Mouse (Mus musculus) heart, embryonic 12.5 days (tissue): Measurements from ENCODE around the gene Rbms1. TPM values are rescaled to one million over a fixed set of nuclear protein-coding genes. Genes with fewer than 3 reads are reported as not detected.
A peak's percentile ranks its signal among the peaks of the same experiment; 100 is the strongest.

ENCODE experiments used
- ATAC-seq: fragments of 200-750 bp; cut with Nextera tagmentation; 2 replicates; pipeline ENCODE4 v1.8.0; 2017; ENCODE audit warnings: moderate TSS enrichment, moderate library complexity; ENCODE audit not compliant: insufficient number of reproducible peaks, low FRiP score
- H3K27ac ChIP-seq: fragments of 300-500 bp; sonication (generic); 2 replicates; pipeline ENCODE4 v1.5.1; 2016; ENCODE audit warnings: mild to moderate bottlenecking, moderate library complexity; ENCODE audit not compliant: poor library complexity, severe bottlenecking
- H3K27me3 ChIP-seq: fragments of 300-500 bp; sonication (generic); replicated peaks from 2 replicates; pipeline ENCODE4 v1.6.1; 2016; ENCODE audit warnings: mild to moderate bottlenecking, moderate library complexity
- H3K36me3 ChIP-seq: fragments of 300-500 bp; sonication (generic); 2 replicates; pipeline ENCODE4 v1.6.1; 2016; ENCODE audit warnings: mild to moderate bottlenecking, moderate library complexity
- H3K4me1 ChIP-seq: fragments of 300-500 bp; sonication (generic); replicated peaks from 2 replicates; pipeline ENCODE4 v1.6.1; 2016; ENCODE audit warnings: mild to moderate bottlenecking
- H3K4me2 ChIP-seq: fragments of 300-500 bp; sonication (generic); 2 replicates; pipeline ENCODE4 v1.6.1; 2016; ENCODE audit warnings: mild to moderate bottlenecking, moderate library complexity
- H3K4me3 ChIP-seq: fragments of 300-500 bp; sonication (generic); 2 replicates; pipeline ENCODE4 v1.5.1; 2016; ENCODE audit warnings: mild to moderate bottlenecking
- H3K9ac ChIP-seq: fragments of 300-500 bp; sonication (generic); 2 replicates; pipeline ENCODE4 v1.6.1; 2016; ENCODE audit warnings: mild to moderate bottlenecking, moderate library complexity
- H3K9me3 ChIP-seq: fragments of 300-500 bp; sonication (generic); replicated peaks from 2 replicates; pipeline ENCODE4 v1.6.1; 2016; ENCODE audit warnings: mild to moderate bottlenecking, moderate library complexity
- WGBS: fragments of 180-500 bp; shearing (Covaris S2); methylation state at CpG from one replicate; pipeline ENCODE4 v1.1.7; 2016; 5-methylcytosine and 5-hydroxymethylcytosine counted together
- polyA plus RNA-seq: library from polyadenylated mRNA; unstranded; fragments of >200 nt; fragmentation: Nextera tagmentation; extraction: Ambion mirVana; gene quantifications from 2 replicates; pipeline ENCODE4 v1.2.1, GENCODE M21; 2016

Rbms1 gene
- polyA plus RNA-seq, 1 experiment from 2014 or later, result 107 TPM

DNA sequence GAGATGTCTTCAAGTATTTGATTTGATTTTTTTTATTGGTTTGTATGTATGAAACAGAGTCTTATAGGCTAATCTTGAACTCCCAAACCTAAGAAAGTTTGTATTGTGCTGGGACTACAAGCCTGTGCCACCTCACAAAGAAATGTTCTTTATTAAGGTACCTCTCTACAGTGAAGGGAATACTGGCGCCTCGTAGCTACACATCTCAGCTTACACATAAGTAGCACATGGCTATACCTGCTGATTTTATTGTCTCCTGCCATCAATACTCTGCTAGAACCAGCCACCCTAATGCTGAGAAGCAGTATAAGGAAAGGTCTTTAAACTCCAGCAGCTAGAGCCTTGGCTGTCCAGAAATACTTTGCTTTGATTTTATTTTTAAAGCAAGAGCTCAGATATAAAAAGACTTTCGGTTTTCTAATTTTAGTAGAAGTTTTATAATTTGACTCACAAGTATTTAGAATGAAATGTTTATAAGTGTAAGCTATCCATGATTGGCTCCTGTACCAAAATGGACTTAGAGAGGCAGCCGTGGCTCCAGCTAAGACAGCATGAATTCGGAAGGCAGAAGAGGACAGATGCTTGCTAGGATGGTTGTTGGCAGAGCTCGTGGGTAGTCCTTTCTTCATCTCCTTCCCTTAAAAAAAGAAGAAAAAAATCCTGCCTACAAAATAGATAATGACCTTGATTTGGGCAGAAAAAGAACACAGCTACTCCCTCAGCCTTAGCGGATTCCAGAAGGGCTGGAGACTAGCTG lies 48.3 kb downstream of the Rbms1 start:
- 62% methylated on average over 7 of the region's 7 CpGs for WGBS
- no peaks in the 10 kb centered on the region for H3K9me3 ChIP-seq
- ATAC-seq, result no peak
- H3K36me3 ChIP-seq, result no peaks in the 10 kb centered on the region
- H3K27me3 ChIP-seq, result no peaks in the 10 kb centered on the region
- H3K4me3 ChIP-seq, result no peak overlapping the region
- no peak overlapping the region for H3K4me2 ChIP-seq
- no peak overlapping the region for H3K9ac ChIP-seq
- no peak overlapping the region for H3K27ac ChIP-seq
- H3K4me1 ChIP-seq, result peaks cover 68% of the 10 kb centered on the region

GRCm38 (mm10) chr2:60913281-60913680 lies 49.7 kb downstream of the Rbms1 start:
- Histone ChIP-seq H3K4me2 (no peak overlapping the region), H3K9me3 (no peaks in the 10 kb centered on the region), H3K4me1 (peaks cover 57% of the 10 kb centered on the region), H3K27me3 (no peaks in the 10 kb centered on the region), H3K27ac (no peak overlapping the region), H3K4me3 (no peak overlapping the region), H3K36me3 (no peaks in the 10 kb centered on the region), H3K9ac (no peak overlapping the region)
- ATAC-seq, result no peak
- WGBS, result 55% methylated on average over 3 of the region's 3 CpGs

DNA sequence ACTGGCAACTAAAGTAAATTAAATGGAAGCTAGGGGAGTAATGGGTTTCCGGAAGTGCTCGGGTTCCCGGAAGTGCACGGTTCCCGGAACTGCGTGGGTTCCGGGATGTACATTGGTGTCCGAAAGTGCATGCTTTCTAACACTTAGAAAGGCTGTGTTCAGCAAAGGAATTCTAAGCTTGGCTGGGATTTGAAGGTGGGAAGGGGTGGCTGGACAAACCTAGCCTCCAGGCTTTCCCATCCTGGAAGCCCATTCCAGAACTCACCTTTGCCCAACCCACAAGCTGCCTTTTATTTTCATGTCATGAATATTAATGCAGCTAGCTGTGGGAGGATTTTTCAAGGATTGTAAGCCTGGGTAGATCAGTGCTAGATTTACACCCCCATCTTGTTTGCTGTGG lies 51.3 kb downstream of the Rbms1 start:
- H3K4me3 ChIP-seq, result no peak overlapping the region
- no peak for ATAC-seq
- 0 out of 2 replicates have a peak overlapping the region, but pooled peaks have one; percentile 16 for H3K9ac ChIP-seq
- H3K4me1 ChIP-seq, result peaks cover 66% of the 10 kb centered on the region
- H3K36me3 ChIP-seq, result no peaks in the 10 kb centered on the region
- H3K27ac ChIP-seq, result peak overlapping the region; percentile 70; the same call in 1 of the 2 replicates
- WGBS, result 74% methylated on average over 8 of the region's 8 CpGs
- no peaks in the 10 kb centered on the region for H3K9me3 ChIP-seq
- H3K27me3 ChIP-seq, result no peaks in the 10 kb centered on the region
- peak overlapping the region; percentile 43 for H3K4me2 ChIP-seq

- H3K36me3 ChIP-seq, result no peaks in the 10 kb centered on the region
- H3K4me3 ChIP-seq, result no peak overlapping the region
- no peaks in the 10 kb centered on the region for H3K9me3 ChIP-seq
- peak; percentile 79 for ATAC-seq
- H3K27me3 ChIP-seq, result no peaks in the 10 kb centered on the region
- 24% methylated on average over 6 of the region's 6 CpGs for WGBS
- peaks cover 60% of the 10 kb centered on the region for H3K4me1 ChIP-seq
- peak overlapping the region; percentile 70 for H3K27ac ChIP-seq
- H3K4me2 ChIP-seq, result peak overlapping the region; percentile 43
- H3K9ac ChIP-seq, result no peak overlapping the region
These were observed 52.2 kb downstream of the Rbms1 start for GRCm38 (mm10) chr2:60910820-60911219.

GRCm38 (mm10) chr2:60908551-60908950 lies 54.4 kb downstream of the Rbms1 start:
- H3K27me3 ChIP-seq, result no peaks in the 10 kb centered on the region
- ATAC-seq, result no peak
- H3K9ac ChIP-seq, result no peak overlapping the region
- no peaks in the 10 kb centered on the region for H3K9me3 ChIP-seq
- H3K4me3 ChIP-seq, result no peak overlapping the region
- WGBS, result 55% methylated on average over 4 of the region's 4 CpGs
- no peak overlapping the region for H3K27ac ChIP-seq
- H3K36me3 ChIP-seq, result no peaks in the 10 kb centered on the region
- no peak overlapping the region for H3K4me2 ChIP-seq
- peaks cover 59% of the 10 kb centered on the region for H3K4me1 ChIP-seq

DNA sequence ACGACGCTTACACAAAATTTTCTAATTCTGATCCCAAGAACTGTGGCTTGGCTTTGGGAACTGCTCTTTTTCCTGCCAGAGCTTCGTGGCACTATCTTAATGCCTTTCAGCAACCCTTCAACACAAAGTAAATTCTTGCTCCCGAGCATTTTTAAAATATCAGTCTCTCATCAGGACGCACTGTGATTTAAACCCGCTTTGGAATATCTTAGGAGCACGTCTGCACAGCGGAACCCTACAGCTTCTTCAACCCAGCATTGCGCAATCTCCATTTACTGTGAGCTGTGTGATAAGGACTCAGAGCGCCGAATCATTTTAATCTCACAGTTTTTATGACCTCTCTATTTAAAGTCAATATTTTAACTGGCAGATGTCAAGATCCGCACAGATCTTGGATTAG lies 54.9 kb downstream of the Rbms1 start:
- Histone ChIP-seq H3K4me3 (no peak overlapping the region), H3K27me3 (no peaks in the 10 kb centered on the region), H3K4me2 (peak overlapping the region; percentile 56), H3K27ac (no peak overlapping the region), H3K9ac (no peak overlapping the region), H3K9me3 (no peaks in the 10 kb centered on the region), H3K4me1 (peaks cover 57% of the 10 kb centered on the region), H3K36me3 (no peaks in the 10 kb centered on the region)
- no peak for ATAC-seq
- 22% methylated on average over 12 of the region's 12 CpGs for whole genome bisulfite sequencing

GRCm38 (mm10) chr2:60905283-60905682 lies 57.7 kb downstream of the Rbms1 start:
- ATAC-seq, result no peak
- no peak overlapping the region for H3K9ac ChIP-seq
- H3K27me3 ChIP-seq, result no peaks in the 10 kb centered on the region
- H3K9me3 ChIP-seq, result no peaks in the 10 kb centered on the region
- H3K4me1 ChIP-seq, result peaks cover 46% of the 10 kb centered on the region
- H3K27ac ChIP-seq, result no peak overlapping the region; the same call in 1 of the 2 replicates
- no peak overlapping the region for H3K4me2 ChIP-seq
- H3K36me3 ChIP-seq, result no peaks in the 10 kb centered on the region
- WGBS, result 14% methylated on average over 3 of the region's 3 CpGs
- H3K4me3 ChIP-seq, result no peak overlapping the region

- Histone ChIP-seq H3K4me1 (peaks cover 46% of the 10 kb centered on the region), H3K9ac (no peak overlapping the region), H3K9me3 (no peaks in the 10 kb centered on the region), H3K36me3 (no peaks in the 10 kb centered on the region), H3K4me2 (no peak overlapping the region), H3K4me3 (no peak overlapping the region), H3K27me3 (no peaks in the 10 kb centered on the region), H3K27ac (no peak overlapping the region)
- WGBS, result 75% methylated on average over 5 of the region's 5 CpGs
- no peak for ATAC-seq
These were observed 58.9 kb downstream of the Rbms1 start for GRCm38 (mm10) chr2:60904141-60904540.

- Histone ChIP-seq H3K36me3 (no peaks in the 10 kb centered on the region), H3K27me3 (no peaks in the 10 kb centered on the region), H3K4me2 (no peak overlapping the region), H3K9me3 (no peaks in the 10 kb centered on the region), H3K4me1 (peaks cover 44% of the 10 kb centered on the region), H3K27ac (no peak overlapping the region), H3K4me3 (no peak overlapping the region), H3K9ac (no peak overlapping the region)
- no peak for ATAC-seq
- whole genome bisulfite sequencing, result 87% methylated on average over 7 of the region's 7 CpGs
These were observed 59.5 kb downstream of the Rbms1 start for GRCm38 (mm10) chr2:60903535-60903934.

DNA sequence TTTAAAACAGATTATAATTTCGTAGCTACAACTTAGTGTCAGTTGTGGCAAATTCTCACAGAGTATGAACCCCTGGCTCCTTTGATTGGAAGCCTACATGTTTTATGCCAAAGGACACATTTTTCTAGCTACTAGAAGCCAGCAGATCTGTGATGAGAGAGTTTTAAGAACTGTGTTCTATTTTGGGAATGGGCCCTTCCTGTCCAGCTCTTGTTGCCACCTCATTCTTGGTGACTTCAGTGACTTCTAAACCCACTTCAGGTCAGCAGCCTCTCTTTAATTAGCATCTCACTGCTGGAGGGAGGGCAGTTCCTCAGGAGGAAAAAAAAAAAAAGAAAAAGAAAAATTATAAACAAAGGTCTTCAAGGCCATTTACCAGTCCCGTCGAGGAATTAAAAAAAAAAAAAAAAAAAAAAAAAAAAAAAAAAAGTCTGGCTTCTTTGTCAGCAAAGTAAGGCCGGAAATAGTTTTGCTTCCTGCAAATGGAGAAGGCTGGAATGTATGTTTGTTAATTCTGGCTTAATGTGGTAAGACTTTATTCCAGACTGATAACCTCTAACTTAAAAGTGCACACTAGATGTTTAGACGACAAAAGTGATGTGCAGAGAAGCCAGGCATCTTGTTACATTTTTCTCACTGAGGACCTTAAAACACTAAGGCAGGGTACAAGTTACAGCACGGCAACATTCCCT lies 60.4 kb downstream of the Rbms1 start:
- no peak overlapping the region for H3K4me3 ChIP-seq
- H3K4me1 ChIP-seq, result peaks cover 37% of the 10 kb centered on the region
- no peak overlapping the region for H3K4me2 ChIP-seq
- ATAC-seq, result no peak
- no peak overlapping the region for H3K9ac ChIP-seq
- WGBS, result 44% methylated on average over 6 of the region's 6 CpGs
- H3K27me3 ChIP-seq, result no peaks in the 10 kb centered on the region
- no peaks in the 10 kb centered on the region for H3K36me3 ChIP-seq
- no peak overlapping the region for H3K27ac ChIP-seq
- H3K9me3 ChIP-seq, result no peaks in the 10 kb centered on the region

DNA sequence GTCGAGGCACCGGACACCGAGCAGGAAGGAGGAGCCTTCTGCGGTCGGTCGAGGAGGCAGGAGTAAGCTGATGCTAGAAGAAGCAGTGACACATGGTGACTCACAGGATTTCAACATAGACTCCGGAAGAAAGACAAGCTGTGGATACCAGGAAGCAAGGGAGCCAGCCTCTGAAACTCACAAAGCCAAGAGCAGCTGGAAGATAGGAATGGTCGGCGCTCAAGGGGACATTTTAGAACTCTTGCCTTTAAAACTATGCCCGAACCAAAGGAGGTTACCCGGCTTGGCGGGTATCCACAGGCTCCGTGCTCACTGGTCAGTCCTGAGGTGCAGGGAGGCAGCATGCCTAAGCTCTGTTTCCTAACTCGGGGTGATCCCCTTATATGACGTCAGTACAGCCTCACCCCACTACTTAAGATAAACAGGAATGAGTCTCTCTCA lies 61.5 kb downstream of the Rbms1 start:
- Histone ChIP-seq H3K4me3 (no peak overlapping the region), H3K4me2 (peak overlapping the region; percentile 44; the same call in 1 of the 2 replicates), H3K27me3 (no peaks in the 10 kb centered on the region), H3K27ac (peak overlapping the region; percentile 81), H3K4me1 (peaks cover 30% of the 10 kb centered on the region), H3K9ac (no peak overlapping the region), H3K36me3 (no peaks in the 10 kb centered on the region), H3K9me3 (no peaks in the 10 kb centered on the region)
- peak; percentile 74 for ATAC-seq
- 47% methylated on average over 15 of the region's 15 CpGs for WGBS
